In the genomic region with DNA sequence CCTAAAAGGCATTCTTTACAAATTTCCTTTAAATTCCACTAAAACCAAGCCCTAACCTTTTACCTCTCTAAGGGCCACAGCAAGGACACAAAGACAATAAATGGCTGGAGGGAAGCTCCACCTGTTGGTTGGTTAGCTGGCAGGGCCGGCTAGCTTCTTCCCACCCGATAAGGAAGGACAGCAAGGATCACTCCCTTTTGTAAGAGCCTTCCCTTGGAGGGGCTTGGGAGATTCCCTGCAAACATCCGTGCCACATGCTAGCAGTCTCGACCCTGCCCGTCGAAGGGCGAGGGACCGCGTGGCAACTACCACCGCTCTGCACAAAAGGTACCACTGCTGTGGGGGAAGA, we compare ENCODE assay signal across 8 mouse cellular contexts. TPM values are rescaled to one million over a fixed set of nuclear protein-coding genes. Genes with fewer than 3 reads are reported as not detected.
DNase-seq lines count a peak whose midpoint lies in the region; ATAC-seq lines count a peak whose summit lies in the region.

No protein-coding gene starts in this region.

- H3K4me2 ChIP-seq in heart, embryonic 13.5 days: peak overlapping the region; percentile 96

- under 1% methylated on average over 10 of the region's 10 CpGs for WGBS in heart, embryonic 13.5 days
- 0% methylated on average over 10 of the region's 10 CpGs for WGBS in hindbrain, embryonic 10.5 days
- 7% methylated on average over 10 of the region's 10 CpGs for WGBS in macrophage (ENCODE audit: missing documents)

- peak overlapping the region; percentile 99 for H3K27ac ChIP-seq in heart, embryonic 13.5 days (replicated peaks)
- H3K27ac ChIP-seq in hindbrain, embryonic 10.5 days: peak overlapping the region; percentile 99
- H3K27ac ChIP-seq in macrophage: peak overlapping the region; percentile 68

- peaks cover 13% of the 10 kb centered on the region; the same call in 1 of the 2 replicates for H3K79me2 ChIP-seq in macrophage (ENCODE audit: inconsistent target)

- H3K27me3 ChIP-seq in heart, embryonic 13.5 days (replicated peaks): no peaks in the 10 kb centered on the region
- no peaks in the 10 kb centered on the region for H3K27me3 ChIP-seq in hindbrain, embryonic 10.5 days (ENCODE audit: insufficient read depth, poor library complexity, severe bottlenecking)

- peaks cover 25% of the 10 kb centered on the region for H3K36me3 ChIP-seq in heart, embryonic 13.5 days
- H3K36me3 ChIP-seq in hindbrain, embryonic 10.5 days: peaks cover 27% of the 10 kb centered on the region
- peaks cover 14% of the 10 kb centered on the region; the same call in 1 of the 2 replicates for H3K36me3 ChIP-seq in macrophage (ENCODE audit: inconsistent target)

- no peak for ATAC-seq in heart, embryonic 13.5 days (ENCODE audit: extremely low read depth, insufficient number of reproducible peaks, low FRiP score, low TSS enrichment)

- peak overlapping the region; percentile 94 for H3K4me3 ChIP-seq in heart, embryonic 13.5 days
- peak overlapping the region; percentile 96 for H3K4me3 ChIP-seq in hindbrain, embryonic 10.5 days
- H3K4me3 ChIP-seq in macrophage (ENCODE audit: inconsistent target): peak overlapping the region; percentile 31

- intact Hi-C loops in left cerebral cortex, postnatal 10 days (cut with DNase I): no loop called here

- H3K9ac ChIP-seq in heart, embryonic 13.5 days: peak overlapping the region; percentile 100

- peaks cover 35% of the 10 kb centered on the region for H3K4me1 ChIP-seq in heart, embryonic 13.5 days
- peaks cover 44% of the 10 kb centered on the region for H3K4me1 ChIP-seq in hindbrain, embryonic 10.5 days (replicated peaks)

- DNase-seq in heart, postnatal 4 days: no peak
- peak; percentile 56 for DNase-seq in NIH3T3 (ENCODE audit: low read depth)
- DNase-seq in hindbrain, embryonic 10.5 days (ENCODE audit: low spot score): no peak
- no peak for DNase-seq in left cerebral cortex, postnatal 10 days (ENCODE audit: extremely low spot score in 1 of 2, low spot score in 2 of 2)
- DNase-seq in adrenal gland, adult (ENCODE audit: inconsistent age in 2 of 2, low spot score in 1 of 2): no peak
- no peak for DNase-seq in spleen, postnatal 14 days (ENCODE audit: low spot score in 2 of 2)

- H3K9me3 ChIP-seq in heart, embryonic 13.5 days: no peaks in the 10 kb centered on the region
- H3K9me3 ChIP-seq in hindbrain, embryonic 10.5 days: no peaks in the 10 kb centered on the region

RNA-seq across cellular contexts. Expression of a gene that starts 1.0 kb away (rescaled TPM):
- polyA plus RNA-seq in heart, embryonic 13.5 days (2015; fragmentation: Nextera tagmentation; extraction: Ambion mirVana): 332 and 334 TPM in 2 replicates
- total RNA-seq in heart, postnatal 4 days (2021): 100 to 1,000 TPM; 216 to 225 TPM
- 328 and 552 TPM in 2 replicates for polyA plus RNA-seq in hindbrain, embryonic 10.5 days (2016; fragmentation: Nextera tagmentation; extraction: Ambion mirVana)
- total RNA-seq in macrophage (2018; cell fraction: chromatin; rRNA removed): 100 to 1,000 TPM in 14 of 26 experiments, 10 to 100 TPM in 12; 38.1 to 306 (median 105) TPM
- total RNA-seq in macrophage (2018; cell fraction: cytosol; rRNA removed): 10 to 100 TPM; 18.3 to 71.6 (median 48.3) TPM
- 100 to 1,000 TPM in 10 of 26 experiments, 10 to 100 TPM in 16; 36.4 to 236 (median 82.8) TPM for total RNA-seq in macrophage (2018; cell fraction: nucleus; rRNA removed)
- polyA plus RNA-seq in macrophage (2018): 21.6 to 41.9 TPM (median 33.6 TPM) in 3 replicates
- total RNA-seq in left cerebral cortex, postnatal 10 days (2021): 100 to 1,000 TPM; 541 to 586 TPM

Comparison
In these comparisons a context has a peak if more than half of its experiments do, and no peak if none do; other contexts are left out.
1. H3K4me3 ChIP-seq: peak in every context shown above with its lines; median percentile 96 in hindbrain, embryonic 10.5 days; 94 in heart, embryonic 13.5 days; 31 in macrophage.